Mouse (Mus musculus) layer of hippocampus, adult 8-10 months (tissue): Measurements from ENCODE around the gene Hpn. TPM values are rescaled to one million over a fixed set of nuclear protein-coding genes. Genes with fewer than 3 reads are reported as not detected.

Source experiments
- DNase-seq, 2 experiments: peaks; one replicate each; pipeline ENCODE4 v3.0.0; 2022; ENCODE audit warnings: low spot score in 2 of 2
- total RNA-seq, 4 experiments: library from RNA; stranded (reverse); gene quantifications; 2 replicates each; pipeline ENCODE4 v1.2.4; 2022

Hpn gene
- total RNA-seq, 4 experiments from 2014 or later: 4.8 to 9.5 (median 5.4) TPM

DNA sequence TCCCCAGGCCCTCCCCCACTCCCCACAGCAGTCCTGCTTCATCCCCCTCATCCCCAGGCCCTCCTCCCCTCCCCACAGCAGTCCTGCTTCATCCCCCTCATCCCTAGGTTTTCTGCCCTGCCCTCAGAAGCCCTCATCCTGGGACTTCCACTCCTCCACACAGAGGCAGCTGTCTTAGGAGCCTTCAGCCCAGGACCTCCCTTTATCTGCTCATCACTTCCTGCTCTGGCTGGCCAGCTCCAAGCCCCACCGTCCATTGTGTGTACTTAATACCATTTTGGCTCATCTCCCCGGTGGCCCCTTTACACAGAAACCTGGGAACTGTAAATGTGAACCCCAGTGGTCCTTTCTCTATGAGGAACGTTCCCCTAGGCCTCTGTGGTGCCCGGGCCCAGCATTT lies 3.1 kb downstream of the Hpn start:
- no peak for DNase-seq

DNA sequence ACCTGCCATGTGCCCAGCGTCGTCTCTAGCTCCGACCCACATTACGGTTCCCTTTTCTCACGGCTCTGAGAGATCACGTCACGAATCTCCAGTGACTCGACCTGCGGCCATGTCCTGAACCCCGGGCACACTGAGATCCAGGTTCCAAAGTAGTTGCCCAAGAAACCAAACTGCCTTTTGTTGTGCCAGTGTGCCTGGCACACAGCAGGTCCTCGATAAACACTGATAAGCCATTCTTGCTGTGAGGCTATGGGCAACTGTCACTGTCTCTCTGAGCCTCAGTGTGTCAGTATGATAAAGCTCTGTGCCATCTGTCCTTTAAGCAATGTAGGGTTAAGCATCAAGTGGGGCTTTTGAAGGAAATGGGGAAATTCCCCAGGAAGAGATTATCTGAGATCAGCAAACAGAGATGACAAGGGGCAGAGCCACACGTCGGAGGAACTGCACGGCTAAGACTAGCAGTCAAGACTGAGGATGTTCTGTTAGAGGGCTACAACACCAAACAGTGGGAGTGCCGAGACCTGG lies 4.2 kb downstream of the Hpn start:
- no peak for DNase-seq

DNA sequence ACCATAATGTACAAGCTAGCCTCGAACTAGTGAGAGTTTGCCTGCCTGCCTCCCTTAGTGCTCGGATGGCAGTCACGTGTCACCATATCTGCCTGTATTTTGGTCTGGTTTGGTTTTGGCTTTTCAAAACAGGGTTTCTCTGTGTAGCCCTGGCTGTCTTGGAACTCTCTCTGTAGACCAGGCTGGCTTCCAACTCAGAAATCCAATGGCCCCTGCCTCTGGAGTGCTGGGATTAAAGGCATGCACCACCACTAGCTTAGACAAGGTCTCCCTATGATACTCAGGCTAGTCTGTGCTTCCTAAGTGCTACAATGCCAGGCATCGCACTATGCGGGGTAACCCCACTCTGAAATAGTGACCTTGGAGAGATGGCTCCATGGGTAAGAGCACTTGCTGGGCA lies 5.3 kb downstream of the Hpn start:
- no peak for DNase-seq

DNA sequence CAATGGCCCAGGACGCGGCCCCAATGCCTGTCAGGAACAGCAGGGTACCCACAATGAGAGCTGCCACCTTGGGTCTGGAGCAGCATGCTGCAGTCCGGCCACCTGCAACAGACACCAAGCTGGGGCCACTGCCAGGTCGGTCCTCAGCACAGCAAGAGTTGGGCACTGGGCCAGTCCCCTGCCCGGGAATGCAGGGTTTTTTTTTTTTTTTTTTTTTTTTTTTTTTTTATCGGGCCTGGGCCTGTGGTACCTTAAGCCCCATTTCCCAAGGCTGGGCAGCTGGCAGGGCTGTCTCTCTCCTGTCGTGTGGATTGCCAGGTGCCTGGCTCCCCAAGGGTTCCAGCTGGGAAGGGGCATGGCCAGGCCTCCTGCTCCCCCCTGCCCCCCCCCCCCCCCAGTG lies 6.0 kb downstream of the Hpn start:
- DNase-seq: no peak

DNA sequence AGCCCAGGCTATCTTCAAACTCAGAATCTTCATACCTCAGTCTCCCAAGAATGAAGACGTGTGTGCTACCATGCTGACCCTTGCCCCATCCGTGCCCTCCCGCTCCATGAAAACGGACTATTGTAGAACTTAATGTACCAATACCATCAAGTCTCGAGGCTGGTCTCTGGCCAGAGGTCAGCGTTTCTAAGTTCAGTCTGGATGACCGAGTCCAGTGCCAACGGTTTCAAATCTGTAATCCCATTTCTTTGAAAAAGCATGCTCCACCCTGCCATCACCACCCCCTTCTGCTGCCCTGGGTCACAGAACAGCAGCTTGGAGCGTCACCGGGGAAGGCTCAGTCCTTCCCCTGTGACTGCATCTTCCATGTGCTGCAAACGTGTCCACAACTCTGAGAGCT lies 7.3 kb downstream of the Hpn start:
- DNase-seq: no peak

DNA sequence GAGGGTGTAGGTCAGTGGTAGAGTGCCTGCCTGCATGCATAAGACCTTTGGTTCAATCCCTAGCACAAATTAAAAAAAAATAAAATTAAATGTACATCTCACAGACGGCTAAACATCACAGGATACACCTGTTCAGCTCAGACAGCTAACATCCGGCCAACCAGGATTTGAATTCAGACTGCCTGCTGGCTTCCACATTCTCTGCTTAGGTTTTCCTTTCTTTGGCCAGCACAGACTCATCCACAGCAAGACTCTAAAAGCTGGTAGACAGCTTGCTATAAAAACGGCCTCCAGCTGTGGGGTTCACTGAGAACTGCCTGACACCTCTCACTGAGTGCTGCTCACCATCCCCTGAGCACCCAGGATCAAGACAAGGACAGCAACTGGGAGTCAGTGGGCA lies 8.9 kb downstream of the Hpn start:
- DNase-seq: no peak

DNA sequence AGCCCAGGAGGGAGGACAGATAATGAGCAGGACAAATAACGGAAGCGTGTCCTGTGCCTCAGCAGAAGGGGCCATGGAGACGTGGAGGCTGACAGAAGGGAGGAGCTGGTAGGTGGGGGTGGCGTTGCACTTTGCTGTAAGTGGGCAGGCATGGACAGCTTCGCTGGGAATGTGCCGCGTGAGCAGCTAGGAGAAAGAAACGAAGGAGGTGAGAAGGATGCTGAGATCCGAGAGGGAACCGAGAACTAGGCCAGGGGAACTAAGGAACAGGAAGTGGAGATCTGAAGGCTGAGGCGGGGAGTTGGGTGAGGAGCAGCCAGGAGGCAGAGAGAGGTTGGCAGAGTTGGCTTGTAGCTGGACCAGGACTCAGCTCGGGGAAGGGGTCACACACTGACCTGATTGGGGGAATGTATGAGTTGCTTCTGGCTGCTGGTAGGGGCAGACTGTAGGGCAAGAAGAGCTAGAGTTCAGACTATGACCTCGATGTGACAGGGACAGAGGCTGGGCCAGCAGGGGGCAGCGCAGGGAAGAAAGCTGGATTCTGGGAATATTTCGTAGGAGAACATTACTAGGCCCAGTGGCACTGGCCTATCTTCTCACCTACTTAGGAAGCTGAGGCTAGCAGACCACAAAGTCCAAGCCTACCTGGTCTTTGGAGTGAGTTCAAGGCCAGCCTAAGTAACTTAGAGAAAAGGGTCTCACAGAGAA lies 9.9 kb downstream of the Hpn start:
- no peak for DNase-seq

DNA sequence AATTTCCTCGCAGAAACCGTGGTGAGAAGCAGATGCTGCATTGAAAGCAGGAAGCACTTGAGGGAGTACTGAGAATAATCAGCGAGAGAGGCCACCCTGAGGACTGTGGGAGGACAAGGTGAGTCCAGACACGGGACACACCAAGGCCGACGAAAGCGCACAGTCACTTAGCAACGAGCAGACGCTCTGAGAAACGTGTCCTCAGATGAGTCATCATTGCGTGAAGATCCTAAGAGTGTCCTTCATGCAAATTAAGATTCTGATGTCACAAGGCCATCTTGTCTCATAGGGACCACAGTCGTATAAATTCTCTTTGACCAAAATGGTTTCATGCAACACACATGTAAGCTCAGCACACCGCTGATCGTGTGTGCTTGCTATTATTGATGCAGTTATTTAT lies 14.3 kb downstream of the Hpn start:
- no peak for DNase-seq

DNA sequence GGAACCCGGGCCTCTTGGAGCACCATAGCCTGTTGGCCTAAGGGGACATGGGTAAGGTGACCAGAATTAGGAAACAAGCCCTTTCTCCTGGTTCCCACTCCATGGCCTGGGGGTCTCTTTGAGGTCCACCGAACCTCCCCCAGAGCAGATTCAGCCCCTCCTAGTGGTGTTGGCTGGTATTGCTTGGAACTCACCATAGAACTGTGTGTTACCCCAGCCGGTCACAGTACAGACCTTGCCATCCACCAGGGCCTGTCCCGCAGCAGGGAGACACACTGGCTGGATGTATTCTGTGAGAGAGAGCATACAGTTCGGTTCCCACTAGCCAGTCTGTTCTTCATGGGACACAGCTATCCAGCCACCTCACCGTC lies 15.5 kb downstream of the Hpn start:
- DNase-seq: no peak

DNA sequence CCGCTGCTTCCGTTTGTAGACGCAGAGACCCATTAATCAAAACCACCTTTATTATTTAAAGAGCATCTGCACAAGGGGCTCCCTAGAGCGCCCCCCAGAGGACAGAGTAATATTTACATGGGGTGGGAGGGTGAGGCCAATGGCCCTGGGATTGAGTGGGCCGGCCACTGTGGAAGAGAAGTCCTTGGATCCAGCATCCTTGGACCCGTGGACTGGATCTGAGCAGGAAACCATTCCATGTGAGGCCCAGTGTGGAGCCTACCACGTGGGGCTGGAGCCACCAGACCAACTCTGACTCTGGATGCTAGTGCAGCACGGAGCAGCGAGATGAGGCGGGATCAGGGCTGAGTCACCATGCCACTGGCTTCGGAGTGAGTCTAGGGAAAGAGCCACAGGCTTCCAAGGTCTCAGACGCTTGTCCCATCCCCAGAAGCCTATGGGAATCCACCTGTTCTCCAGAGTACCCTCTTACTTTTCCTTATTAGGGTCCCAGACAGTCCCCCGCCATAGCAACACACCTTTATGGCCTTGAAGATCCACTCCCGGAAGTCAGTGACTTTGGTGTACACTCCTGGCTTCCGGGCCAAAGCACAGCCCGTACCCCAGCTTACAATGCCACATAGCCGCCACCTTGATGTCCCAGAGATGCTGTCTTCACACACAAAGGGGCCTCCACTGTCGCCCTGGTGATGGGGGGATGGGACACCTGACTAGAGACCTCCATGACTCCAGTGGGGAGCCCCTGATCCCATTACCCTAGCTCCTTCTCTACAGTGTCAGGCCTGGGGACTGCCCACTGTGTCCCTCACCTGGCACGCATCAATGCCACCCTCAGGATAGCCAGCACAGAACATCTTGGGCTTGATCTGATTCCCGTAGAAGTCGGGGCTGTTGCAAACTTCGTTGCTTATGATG lies 16.1 kb downstream of the Hpn start:
- no peak for DNase-seq

DNA sequence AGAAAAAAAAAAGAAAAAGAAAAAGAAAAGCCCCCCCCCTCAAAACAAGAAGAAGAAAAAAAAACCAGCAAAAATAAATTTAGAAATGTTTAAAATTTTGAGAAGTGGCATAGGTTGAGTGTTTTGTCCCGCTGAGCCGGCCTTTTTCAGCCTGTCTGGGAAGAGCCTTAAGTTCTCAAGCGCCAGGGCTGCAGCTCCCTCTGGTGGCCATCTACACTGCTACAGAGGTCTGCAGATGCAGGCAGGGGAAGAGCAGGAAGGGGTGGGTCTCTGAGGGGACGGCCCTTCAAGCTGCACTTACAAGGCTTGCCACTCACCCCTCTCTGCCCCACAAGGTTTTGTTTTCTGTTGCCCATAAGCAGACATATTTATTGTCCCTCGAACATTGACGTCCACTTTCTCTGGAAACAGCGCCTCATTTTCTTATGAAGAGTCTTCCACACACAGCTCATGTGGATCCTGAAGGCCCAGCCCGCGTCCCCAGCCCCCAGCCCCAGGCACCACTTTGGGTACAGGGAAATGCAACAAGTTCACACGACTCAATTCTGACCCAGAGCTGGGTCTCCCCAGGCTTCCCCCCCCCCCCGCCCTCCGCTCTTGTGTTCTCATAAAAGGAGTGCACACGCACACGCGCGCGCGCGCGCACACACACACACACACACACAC lies 17.4 kb downstream of the Hpn start:
- DNase-seq: peak; percentile 84 to 92

DNA sequence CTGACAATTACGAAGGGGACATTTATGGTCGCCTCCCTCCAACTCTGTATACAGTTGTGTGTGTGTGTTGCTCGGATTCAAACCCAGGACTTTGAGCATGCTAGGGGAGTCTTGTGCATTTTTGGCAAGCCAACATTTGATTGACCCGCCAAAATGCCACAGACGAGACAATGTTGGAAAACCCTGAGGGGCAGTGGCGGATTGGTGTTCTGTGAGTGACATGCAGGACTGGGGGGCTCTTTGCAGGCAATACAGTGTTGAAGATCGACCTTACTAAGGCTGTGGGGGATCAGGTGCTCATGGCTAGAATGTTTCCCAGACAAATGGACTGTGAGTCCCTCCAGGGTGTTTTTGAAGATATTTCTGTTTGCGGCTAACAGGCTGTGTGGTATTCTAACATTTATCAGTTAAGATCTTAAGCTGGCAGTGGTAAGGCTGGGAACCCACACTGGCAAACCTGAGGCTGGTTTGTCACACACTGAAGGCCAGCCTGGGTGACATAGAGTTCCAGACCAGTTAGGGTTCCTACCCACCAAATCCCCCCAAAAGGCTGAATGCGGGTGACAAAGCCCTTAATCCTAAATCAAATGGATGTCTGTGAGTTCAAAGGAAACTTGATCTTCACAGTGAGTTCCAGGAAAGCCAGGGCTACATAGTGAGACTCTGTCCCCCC lies 18.1 kb downstream of the Hpn start:
- no peak for DNase-seq

DNA sequence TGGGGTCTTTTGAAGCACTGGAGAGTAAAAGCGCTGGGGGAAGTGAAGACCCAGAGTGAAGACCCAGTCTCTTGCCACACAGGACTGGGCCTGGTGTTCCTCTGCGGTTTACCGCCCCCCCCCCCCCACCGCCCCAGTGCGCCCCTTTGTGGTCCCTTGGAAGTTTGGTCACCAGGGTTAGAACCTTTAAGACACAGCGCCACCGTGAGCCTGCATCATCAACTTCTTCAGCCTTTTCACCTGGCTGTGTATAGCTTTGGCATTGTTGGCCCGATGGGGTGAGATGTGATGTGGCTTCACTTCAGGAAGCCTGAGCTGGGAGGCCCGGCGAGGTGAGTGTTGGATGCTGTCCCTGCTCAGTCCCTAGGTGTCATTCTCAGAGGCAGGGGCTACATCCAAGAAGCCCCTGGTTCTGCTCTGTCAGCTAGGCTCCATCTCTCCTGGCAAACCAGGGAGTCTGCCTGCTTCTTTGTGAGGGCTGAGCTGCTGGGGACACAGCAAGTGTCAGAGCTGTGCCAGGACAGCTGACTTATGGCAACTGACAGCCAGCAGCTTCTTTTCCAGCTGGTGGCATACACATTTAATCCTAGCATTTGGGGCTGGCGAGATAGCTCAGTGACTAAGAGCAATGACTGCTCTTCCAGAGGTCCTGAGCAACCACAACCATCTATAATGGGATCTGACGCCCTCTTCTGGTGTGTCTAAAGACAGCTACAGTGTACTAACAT lies 20.2 kb downstream of the Hpn start:
- DNase-seq: no peak

DNA sequence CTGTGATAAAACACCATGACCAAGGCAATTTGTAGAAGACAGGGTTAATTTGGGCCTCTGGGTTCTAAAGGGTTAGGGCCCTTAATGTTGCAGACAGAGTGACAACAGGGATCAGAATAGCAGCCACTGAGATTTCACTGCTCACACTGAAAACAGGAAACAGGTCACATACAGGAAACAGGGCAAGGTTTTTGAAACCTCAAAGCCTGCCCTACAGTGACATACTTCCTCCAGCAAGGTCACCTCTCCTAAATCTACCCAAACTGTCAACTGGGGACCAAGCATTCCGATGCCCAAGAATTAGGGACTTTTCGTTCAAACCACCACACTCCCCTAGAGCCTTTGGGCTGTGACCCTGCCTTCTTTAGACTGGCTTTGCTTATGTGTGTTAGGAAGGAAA lies 25.4 kb downstream of the Hpn start:
- DNase-seq: no peak

DNA sequence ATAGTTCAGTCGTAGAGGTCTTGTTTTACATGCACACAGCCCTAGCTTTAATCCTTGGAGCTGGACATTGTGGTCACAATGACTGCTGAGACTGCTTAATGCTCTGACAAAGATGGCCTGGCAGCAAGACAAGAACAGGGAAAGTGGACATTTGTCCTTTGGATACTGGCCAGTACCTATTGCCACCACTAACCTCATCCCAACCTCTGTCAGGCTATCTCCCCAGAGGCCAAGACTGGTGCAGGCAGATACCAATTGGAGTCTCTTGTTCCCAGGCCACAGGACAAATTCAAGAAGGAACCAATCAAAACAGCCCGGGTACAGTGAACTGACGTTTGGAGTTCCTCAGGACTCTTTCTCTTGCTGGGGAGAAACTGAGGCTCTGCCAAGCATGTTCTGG lies 26.9 kb downstream of the Hpn start:
- no peak for DNase-seq

DNA sequence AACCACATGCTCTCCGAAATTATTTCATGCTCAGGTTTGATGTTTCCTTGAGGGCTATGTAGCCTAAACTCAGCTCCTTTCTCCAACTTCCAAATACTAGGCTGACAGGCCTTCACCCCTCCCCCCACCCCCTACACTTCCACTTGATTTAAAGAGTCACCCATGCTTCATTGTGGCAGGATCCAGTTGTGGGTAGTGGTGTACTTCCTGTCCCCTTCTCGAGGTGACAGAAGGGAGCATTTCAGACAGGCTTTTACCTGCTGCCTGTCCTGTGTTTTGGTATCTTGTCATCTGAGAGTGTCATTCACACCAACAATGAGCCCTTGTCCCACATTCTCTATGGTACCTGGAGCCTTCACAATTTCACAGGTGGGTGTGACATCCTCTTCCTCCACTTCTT lies 27.8 kb downstream of the Hpn start:
- no peak for DNase-seq

DNA sequence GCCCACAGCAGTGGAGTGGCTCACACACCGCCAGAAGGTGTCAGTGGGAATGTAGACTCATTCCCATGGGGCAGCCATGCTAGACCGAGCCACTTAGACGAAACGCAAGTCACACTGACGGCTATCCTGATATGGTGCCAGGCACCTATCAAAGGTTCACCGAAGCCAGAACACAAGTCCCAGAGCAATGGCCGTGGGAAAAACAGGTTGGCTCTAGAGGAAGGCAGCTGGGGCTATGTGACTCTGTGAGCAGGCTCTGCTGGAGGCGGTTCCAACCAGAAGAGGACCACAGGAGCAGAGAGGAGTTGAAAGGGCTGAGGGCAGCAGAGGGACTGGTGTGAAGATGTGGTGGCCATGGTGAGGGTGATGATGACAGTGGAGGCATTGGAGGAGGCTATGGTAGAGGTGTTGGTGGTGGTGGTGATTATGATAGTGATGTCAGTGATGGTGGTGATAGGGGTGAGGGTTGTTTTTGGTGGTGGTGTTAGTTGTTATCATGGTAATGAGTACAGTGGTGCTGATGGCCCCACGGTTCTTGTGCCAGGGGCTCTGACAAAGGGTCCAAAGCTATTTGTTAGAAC lies 28.8 kb downstream of the Hpn start:
- DNase-seq: no peak

DNA sequence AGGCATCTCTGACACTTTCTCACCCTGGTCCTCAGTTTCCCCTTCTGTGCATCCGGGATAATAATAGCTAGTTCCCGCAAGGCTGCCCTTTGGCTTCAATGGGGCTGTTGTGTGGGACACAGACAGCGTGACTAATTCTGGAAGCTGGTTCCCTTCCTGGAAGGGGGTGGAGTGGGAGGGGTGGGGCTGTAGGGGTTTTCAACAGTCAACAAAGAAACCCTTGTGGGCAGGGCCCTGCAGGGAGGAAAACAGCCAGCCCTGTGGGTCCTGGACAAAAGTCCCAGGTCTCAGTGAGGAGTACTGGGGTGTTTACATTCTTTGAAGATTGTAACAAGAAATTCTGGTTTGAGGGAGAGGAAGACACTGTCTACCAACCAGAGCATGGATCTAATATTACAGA lies 29.9 kb downstream of the Hpn start:
- peak; percentile 49 to 59 for DNase-seq

DNA sequence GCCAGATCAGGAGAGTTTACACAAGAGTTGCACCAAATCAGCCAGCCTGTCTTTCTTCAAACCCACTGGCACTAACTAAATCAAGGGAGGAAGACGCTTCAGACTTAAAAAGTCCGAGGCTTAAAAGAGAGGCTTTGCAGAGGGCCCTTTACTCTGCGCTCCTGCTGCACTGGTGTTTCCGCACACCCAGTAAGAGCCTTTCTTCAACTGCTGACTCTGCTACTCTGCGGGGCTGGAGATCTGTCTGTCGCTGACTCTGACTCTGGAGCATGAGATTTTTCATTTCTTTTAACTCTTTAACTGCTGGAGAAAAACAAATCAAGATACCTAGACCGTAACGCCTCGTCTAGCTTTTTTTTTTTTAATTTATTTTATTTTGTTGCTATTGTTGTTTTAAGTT lies 30.9 kb downstream of the Hpn start:
- DNase-seq: no peak

DNA sequence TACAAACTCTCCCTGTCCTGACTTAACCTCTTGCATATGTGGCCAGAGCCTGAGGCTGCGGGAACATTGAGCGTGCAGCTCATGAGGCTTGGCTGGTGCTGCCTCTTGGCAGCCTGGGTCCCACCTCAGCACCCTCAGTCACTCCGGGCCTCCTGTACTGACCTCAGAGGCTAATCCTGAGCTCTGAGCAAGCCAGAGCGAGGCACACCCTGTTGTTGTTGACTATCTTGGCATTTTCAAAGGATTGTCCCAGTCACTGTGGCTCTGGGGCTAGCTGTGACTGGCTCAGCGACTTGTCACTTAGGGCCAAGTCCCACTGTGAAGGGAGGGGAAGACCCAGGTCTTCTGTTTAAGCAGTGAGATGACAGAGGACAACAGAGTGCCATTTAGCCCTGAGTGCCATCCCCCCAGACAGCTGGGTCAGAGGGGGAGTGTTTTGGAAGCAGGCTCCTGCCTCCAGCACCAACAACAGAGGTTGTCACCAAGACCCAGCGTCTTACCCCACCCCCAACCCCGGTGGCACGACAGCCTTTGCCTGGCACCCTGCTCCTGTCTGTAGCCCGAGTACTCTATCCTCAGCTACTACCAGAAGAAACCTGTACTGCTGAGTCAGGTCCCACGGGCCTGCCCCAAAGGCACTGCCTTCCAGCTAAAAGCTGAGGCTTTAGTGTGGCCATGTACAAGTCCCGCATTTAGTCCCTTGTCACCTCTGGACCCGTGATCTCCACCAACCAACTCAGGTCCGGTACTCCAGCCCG lies 32.1 kb downstream of the Hpn start:
- DNase-seq: peak; percentile 63 to 73
